Mouse (Mus musculus) lung, adult 2 months (tissue): ENCODE data around the gene Ly6g6c.

Experiments
- CTCF ChIP-seq: fragments of 200-500 bp; IDR thresholded peaks from 2 replicates; pipeline ENCODE4 v1.5.1; 2011; ENCODE audit warnings: mild to moderate bottlenecking, low read length, control low read depth; ENCODE audit not compliant: insufficient read depth
- POLR2A ChIP-seq: fragments of 200-500 bp; IDR thresholded peaks from 2 replicates; pipeline ENCODE4 v1.6.1; 2011; ENCODE audit warnings: low read depth, mild to moderate bottlenecking, control low read depth, low read length, borderline replicate concordance; ENCODE audit errors: extremely low read depth

DNA sequence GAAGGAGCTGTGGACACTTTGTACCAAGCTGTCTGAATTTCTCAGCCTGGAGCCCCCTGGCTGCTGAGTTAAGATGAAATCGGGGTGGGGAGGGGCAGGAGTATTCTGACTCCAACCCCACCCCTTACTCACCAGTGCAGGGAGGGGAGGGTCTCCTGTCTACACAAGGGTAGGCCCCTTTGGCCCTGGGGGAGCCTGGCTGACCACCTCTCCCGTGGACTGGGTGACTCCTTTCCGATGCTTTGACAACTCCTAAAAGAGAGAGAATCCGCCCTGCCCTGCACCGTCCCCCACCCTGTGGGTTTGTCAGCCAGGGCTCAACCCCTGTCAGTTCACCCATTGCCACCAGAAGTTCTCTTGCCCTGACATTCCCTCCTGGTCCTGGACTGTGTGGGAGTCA is 39.0 kb upstream of the Ly6g6c start:
- TF ChIP-seq CTCF (no peak), POLR2A (no peak)
